Mouse (Mus musculus): ENCODE data around the gene Kmt2b.

GRCm38 (mm10) chr7:30588676-30589434 lies at the start of gene Kmt2b:
- no peak for TF ChIP-seq CTCF (IDR thresholded peaks at IDR 0.05; ENCODE audit: low read depth)
- no peak for TF ChIP-seq EP300 (IDR thresholded peaks at IDR 0.05; ENCODE audit: low read depth)
